Mouse (Mus musculus): Measurements from ENCODE around the gene Trp63. TPM values are rescaled to one million over a fixed set of nuclear protein-coding genes. Genes with fewer than 3 reads are reported as not detected.

The Trp63 gene
- polyA plus RNA-seq, 1 experiment from 2014 or later: 0.53 TPM

DNA sequence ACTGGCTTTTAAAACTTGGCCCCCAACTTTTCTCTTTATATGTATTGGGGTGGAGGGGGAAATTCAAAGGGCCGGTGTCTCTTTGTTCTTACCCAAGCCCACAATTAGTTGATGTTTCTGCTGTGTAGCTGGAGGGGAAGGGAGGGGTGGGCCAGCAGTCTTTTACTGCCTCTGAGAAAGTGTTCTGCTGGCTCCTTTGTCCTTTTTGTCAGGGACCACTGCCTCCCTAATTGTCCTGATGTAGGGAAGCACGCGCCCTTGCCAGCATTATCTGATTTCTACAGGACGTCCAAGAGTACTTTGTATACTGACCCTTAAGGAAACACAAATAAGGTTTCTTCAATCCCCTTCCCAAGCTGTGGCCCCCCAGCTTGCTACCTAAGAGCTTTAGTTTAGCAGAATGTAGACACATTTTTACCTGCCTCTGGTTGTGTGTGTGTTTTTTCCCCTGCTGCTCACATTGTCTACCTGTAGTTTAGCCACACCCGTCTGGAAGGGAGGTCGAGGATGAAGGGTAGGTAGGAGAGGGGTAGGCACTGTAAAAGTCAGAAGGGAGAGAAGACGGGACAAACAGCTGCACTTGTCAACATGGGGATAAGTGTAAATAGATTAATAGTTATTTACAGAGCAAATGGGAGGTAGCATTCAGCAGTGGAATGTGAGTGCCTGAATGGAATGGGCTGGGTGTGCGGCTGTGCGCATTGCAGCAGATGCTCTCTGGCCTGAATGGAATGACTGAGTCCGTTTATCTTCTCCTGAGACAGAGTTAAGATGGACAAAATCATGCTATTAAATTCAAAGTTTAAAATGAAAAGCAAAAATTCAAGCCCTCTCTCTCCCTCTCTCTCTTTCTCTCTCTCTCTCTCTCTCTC, 134.4 kb downstream of the Trp63 start:
- Histone ChIP-seq H3K4me1 (ENCODE audit: control insufficient read depth in 2 of 2, insufficient read depth in 2 of 2, low read length in 2 of 2) (no peaks in the 10 kb centered on the region), H3K4me2 (ENCODE audit: low read length) (no peak overlapping the region), H3K4me3 (ENCODE audit: control insufficient read depth in 1 of 2, insufficient read depth in 1 of 2, low read depth in 1 of 2, low read length in 2 of 2) (no peak overlapping the region), H3K36me3 (ENCODE audit: control insufficient read depth, insufficient read depth, low read length) (no peaks in the 10 kb centered on the region), H3K27me3 (ENCODE audit: control insufficient read depth, insufficient read depth, low read length) (no peaks in the 10 kb centered on the region), H3K9ac (ENCODE audit: low read length) (no peak overlapping the region), H3K9me3 (ENCODE audit: control insufficient read depth, low read length) (no peaks in the 10 kb centered on the region), H3K27ac (replicated peaks in 1 of 2; ENCODE audit: control insufficient read depth in 1 of 2, insufficient read depth in 1 of 2, low read depth in 2 of 2, low read length in 2 of 2) (no peak overlapping the region)
- 59% methylated on average over 10 of the region's 10 CpGs for WGBS
- no peak for ATAC-seq (ENCODE audit: insufficient number of reproducible peaks, insufficient read depth, low FRiP score, low read depth)

DNA sequence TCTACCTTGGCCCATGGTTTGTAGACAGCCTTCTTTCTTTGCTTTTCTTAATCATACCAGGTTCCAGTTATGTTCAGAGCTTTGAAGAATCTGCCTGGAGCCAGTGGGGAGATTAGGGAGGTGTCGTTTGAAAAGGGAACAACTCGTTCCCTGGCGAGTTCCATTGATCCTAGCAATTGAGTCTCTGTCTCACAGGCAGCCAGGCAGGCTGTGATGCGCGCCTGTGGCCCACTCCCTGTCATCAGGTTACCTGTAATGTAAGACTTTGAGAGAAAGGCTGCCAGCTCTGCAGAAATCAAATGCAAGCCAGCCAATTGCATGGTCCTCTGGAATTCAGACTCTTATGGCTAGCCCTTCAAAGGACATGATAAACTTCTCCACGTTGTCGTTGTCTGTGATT, 142.5 kb downstream of the Trp63 start:
- Histone ChIP-seq H3K4me1 (ENCODE audit: control insufficient read depth in 2 of 2, insufficient read depth in 2 of 2, low read length in 2 of 2) (0 out of 4 replicates have a peak, but pooled peaks cover 0 to 2% of the 10 kb centered on the region in 2 experiments), H3K36me3 (ENCODE audit: control insufficient read depth, insufficient read depth, low read length) (no peaks in the 10 kb centered on the region), H3K9ac (ENCODE audit: low read length) (no peak overlapping the region), H3K27me3 (ENCODE audit: control insufficient read depth, insufficient read depth, low read length) (no peaks in the 10 kb centered on the region), H3K27ac (replicated peaks in 1 of 2; ENCODE audit: control insufficient read depth in 1 of 2, insufficient read depth in 1 of 2, low read depth in 2 of 2, low read length in 2 of 2) (no peak overlapping the region), H3K9me3 (ENCODE audit: control insufficient read depth, low read length) (no peaks in the 10 kb centered on the region), H3K4me3 (ENCODE audit: control insufficient read depth in 1 of 2, insufficient read depth in 1 of 2, low read depth in 1 of 2, low read length in 2 of 2) (no peak overlapping the region), H3K4me2 (ENCODE audit: low read length) (no peak overlapping the region)
- 39% methylated on average over 7 of the region's 7 CpGs for WGBS
- no peak for ATAC-seq (ENCODE audit: insufficient number of reproducible peaks, insufficient read depth, low FRiP score, low read depth)

DNA sequence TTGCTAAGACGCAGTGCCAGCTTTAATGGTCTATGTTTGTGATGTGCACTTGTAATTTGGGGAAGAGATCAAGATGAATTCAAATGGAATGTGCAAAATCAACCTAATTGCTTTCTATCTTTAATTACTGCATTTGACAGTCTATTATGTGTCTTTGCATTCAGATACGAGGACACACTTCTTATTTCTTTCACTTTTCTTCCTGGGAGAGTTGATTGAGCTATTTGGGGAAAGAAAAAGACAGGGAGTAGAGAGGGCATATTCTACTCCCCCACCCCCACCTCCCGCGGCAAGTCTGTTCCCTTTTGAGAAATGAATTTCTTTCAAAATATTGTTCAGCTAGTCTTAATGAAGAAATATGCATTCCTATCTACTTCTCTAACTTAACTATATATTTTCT, 149.0 kb downstream of the Trp63 start:
- no peaks in the 10 kb centered on the region for H3K9me3 ChIP-seq (ENCODE audit: control insufficient read depth, low read length)
- 87% methylated on average over 4 of the region's 4 CpGs for WGBS
- no peak overlapping the region for H3K4me2 ChIP-seq (ENCODE audit: low read length)
- no peaks in the 10 kb centered on the region for H3K36me3 ChIP-seq (ENCODE audit: control insufficient read depth, insufficient read depth, low read length)
- no peak for ATAC-seq (ENCODE audit: insufficient number of reproducible peaks, insufficient read depth, low FRiP score, low read depth)
- no peak overlapping the region for H3K9ac ChIP-seq (ENCODE audit: low read length)
- H3K27ac ChIP-seq (replicated peaks in 1 of 2; ENCODE audit: control insufficient read depth in 1 of 2, insufficient read depth in 1 of 2, low read depth in 2 of 2, low read length in 2 of 2): no peak overlapping the region
- no peak overlapping the region for H3K4me3 ChIP-seq (ENCODE audit: control insufficient read depth in 1 of 2, insufficient read depth in 1 of 2, low read depth in 1 of 2, low read length in 2 of 2)
- no peaks in the 10 kb centered on the region for H3K27me3 ChIP-seq (ENCODE audit: control insufficient read depth, insufficient read depth, low read length)
- no peaks in the 10 kb centered on the region for H3K4me1 ChIP-seq (ENCODE audit: control insufficient read depth in 2 of 2, insufficient read depth in 2 of 2, low read length in 2 of 2)

DNA sequence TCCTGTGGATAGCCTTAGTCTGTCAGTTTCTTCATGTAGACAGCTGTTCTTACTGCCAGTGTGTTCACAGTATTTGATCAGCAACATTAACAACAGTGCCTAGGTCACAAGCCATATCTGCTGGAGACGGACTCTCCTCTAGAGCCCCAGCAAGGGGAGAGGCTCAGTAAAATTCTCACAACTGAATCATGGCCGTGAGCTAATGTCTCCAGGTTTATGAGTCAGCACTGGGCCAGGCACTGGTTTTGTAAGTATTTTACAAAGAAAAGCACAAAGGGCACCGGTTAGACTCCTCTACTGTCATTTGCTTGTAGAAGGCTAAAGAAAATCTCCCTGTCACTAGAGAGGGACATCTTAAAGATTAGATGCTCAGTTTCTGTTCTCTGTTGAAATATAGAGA, 151.7 kb downstream of the Trp63 start:
- no peak for ATAC-seq (ENCODE audit: insufficient number of reproducible peaks, insufficient read depth, low FRiP score, low read depth)
- no peaks in the 10 kb centered on the region for H3K27me3 ChIP-seq (ENCODE audit: control insufficient read depth, insufficient read depth, low read length)
- H3K9ac ChIP-seq (ENCODE audit: low read length): no peak overlapping the region
- 65% methylated on average over 3 of the region's 3 CpGs for WGBS
- H3K4me3 ChIP-seq (ENCODE audit: control insufficient read depth in 1 of 2, insufficient read depth in 1 of 2, low read depth in 1 of 2, low read length in 2 of 2): no peak overlapping the region
- no peak overlapping the region for H3K27ac ChIP-seq (replicated peaks in 1 of 2; ENCODE audit: control insufficient read depth in 1 of 2, insufficient read depth in 1 of 2, low read depth in 2 of 2, low read length in 2 of 2)
- H3K4me1 ChIP-seq (ENCODE audit: control insufficient read depth in 2 of 2, insufficient read depth in 2 of 2, low read length in 2 of 2): no peaks in the 10 kb centered on the region
- no peaks in the 10 kb centered on the region for H3K9me3 ChIP-seq (ENCODE audit: control insufficient read depth, low read length)
- no peak overlapping the region for H3K4me2 ChIP-seq (ENCODE audit: low read length)
- no peaks in the 10 kb centered on the region for H3K36me3 ChIP-seq (ENCODE audit: control insufficient read depth, insufficient read depth, low read length)

DNA sequence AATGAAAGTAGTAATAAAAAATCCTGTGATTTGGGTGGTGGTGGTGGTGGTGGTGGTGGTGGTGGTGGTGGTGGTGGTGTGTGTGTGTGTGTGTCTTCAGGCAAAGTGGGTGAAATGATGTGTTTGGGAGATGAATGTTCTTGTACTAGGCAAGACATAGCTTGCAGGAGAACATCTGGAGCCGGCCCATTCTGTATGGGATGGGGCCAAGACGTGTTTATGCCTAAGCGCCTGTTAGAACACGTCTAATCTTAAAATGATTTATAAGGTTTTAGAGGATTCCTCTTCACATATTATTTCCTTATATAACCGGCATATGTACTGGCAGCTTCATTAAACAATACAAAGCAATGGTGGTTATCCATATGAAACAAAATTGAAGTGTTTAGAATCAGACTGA, 152.2 kb downstream of the Trp63 start:
- no peak for ATAC-seq (ENCODE audit: insufficient number of reproducible peaks, insufficient read depth, low FRiP score, low read depth)
- Histone ChIP-seq H3K27me3 (ENCODE audit: control insufficient read depth, insufficient read depth, low read length) (no peaks in the 10 kb centered on the region), H3K36me3 (ENCODE audit: control insufficient read depth, insufficient read depth, low read length) (no peaks in the 10 kb centered on the region), H3K9me3 (ENCODE audit: control insufficient read depth, low read length) (no peaks in the 10 kb centered on the region), H3K27ac (replicated peaks in 1 of 2; ENCODE audit: control insufficient read depth in 1 of 2, insufficient read depth in 1 of 2, low read depth in 2 of 2, low read length in 2 of 2) (no peak overlapping the region), H3K4me2 (ENCODE audit: low read length) (no peak overlapping the region), H3K4me1 (ENCODE audit: control insufficient read depth in 2 of 2, insufficient read depth in 2 of 2, low read length in 2 of 2) (no peaks in the 10 kb centered on the region), H3K9ac (ENCODE audit: low read length) (no peak overlapping the region), H3K4me3 (ENCODE audit: control insufficient read depth in 1 of 2, insufficient read depth in 1 of 2, low read depth in 1 of 2, low read length in 2 of 2) (no peak overlapping the region)
- 87% methylated on average over 5 of the region's 5 CpGs for WGBS

DNA sequence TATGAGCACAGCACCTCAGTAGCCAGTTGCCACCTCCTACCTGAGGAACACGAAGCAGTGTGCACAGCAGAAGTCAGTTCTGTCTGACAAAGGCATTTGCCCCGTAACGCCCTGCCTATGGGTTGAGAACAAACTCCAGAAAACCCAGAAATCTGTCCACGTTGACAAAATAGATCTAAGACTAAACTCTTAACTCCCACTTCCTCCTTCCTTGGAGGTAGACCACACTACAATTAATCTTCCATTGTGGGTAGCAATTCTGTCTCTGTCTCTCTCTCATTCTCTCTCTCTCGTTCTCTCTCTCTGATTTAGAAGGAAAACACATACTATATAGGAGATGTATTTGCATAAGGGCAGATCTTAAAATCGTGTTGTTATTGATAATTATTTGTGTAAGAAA, 159.4 kb downstream of the Trp63 start:
- Histone ChIP-seq H3K27me3 (ENCODE audit: control insufficient read depth, insufficient read depth, low read length) (no peaks in the 10 kb centered on the region), H3K4me2 (ENCODE audit: low read length) (no peak overlapping the region), H3K36me3 (ENCODE audit: control insufficient read depth, insufficient read depth, low read length) (no peaks in the 10 kb centered on the region), H3K4me3 (ENCODE audit: control insufficient read depth in 1 of 2, insufficient read depth in 1 of 2, low read depth in 1 of 2, low read length in 2 of 2) (no peak overlapping the region), H3K9me3 (ENCODE audit: control insufficient read depth, low read length) (no peaks in the 10 kb centered on the region), H3K27ac (replicated peaks in 1 of 2; ENCODE audit: control insufficient read depth in 1 of 2, insufficient read depth in 1 of 2, low read depth in 2 of 2, low read length in 2 of 2) (no peak overlapping the region), H3K9ac (ENCODE audit: low read length) (no peak overlapping the region), H3K4me1 (ENCODE audit: control insufficient read depth in 2 of 2, insufficient read depth in 2 of 2, low read length in 2 of 2) (no peaks in the 10 kb centered on the region)
- no peak for ATAC-seq (ENCODE audit: insufficient number of reproducible peaks, insufficient read depth, low FRiP score, low read depth)
- 79% methylated on average over 6 of the region's 6 CpGs for WGBS

DNA sequence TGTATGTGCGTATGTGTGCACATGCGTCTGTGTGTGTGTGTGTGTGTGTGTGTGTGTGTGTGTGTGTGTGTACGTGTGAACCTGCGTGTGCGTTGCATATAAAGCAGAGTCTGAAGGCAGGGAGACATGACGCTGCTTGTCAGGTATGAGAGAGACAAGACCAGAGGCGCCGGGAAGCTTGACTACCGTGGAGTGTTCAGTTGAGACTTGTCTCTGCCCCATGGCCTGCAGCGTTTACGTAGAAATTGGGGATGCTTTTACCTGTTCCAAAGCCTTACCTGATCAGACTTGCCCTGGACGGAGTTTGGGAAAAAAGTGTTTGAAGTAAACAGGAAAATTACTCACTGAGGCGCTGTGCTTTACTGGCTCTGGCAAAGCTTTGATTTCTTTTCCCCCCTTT, 160.1 kb downstream of the Trp63 start:
- 89% methylated on average over 13 of the region's 13 CpGs for WGBS
- no peaks in the 10 kb centered on the region for H3K27me3 ChIP-seq (ENCODE audit: control insufficient read depth, insufficient read depth, low read length)
- no peak overlapping the region for H3K27ac ChIP-seq (replicated peaks in 1 of 2; ENCODE audit: control insufficient read depth in 1 of 2, insufficient read depth in 1 of 2, low read depth in 2 of 2, low read length in 2 of 2)
- no peaks in the 10 kb centered on the region for H3K36me3 ChIP-seq (ENCODE audit: control insufficient read depth, insufficient read depth, low read length)
- no peak overlapping the region for H3K9ac ChIP-seq (ENCODE audit: low read length)
- no peak overlapping the region for H3K4me2 ChIP-seq (ENCODE audit: low read length)
- no peaks in the 10 kb centered on the region for H3K4me1 ChIP-seq (ENCODE audit: control insufficient read depth in 2 of 2, insufficient read depth in 2 of 2, low read length in 2 of 2)
- H3K4me3 ChIP-seq (ENCODE audit: control insufficient read depth in 1 of 2, insufficient read depth in 1 of 2, low read depth in 1 of 2, low read length in 2 of 2): no peak overlapping the region
- no peaks in the 10 kb centered on the region for H3K9me3 ChIP-seq (ENCODE audit: control insufficient read depth, low read length)
- ATAC-seq (ENCODE audit: insufficient number of reproducible peaks, insufficient read depth, low FRiP score, low read depth): no peak

DNA sequence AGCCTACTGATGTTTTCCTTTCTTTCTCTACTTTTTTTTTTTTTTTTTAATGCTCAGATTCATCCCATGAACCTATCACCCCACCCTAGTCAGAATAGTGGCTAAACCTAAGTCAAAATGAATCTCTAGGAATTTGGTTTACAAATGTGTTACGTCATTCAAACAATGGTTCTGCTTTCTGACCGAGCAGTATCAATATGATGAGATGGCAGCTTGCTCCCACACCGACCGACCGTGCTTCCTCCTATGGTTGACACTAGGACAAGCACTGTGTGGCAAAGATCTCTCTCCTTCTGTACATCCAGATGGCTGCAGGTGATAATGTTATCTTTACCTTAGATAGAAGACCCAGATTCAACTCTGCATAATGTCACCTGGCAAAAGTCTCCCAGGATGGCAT, 163.0 kb downstream of the Trp63 start:
- no peaks in the 10 kb centered on the region for H3K36me3 ChIP-seq (ENCODE audit: control insufficient read depth, insufficient read depth, low read length)
- no peak overlapping the region for H3K4me3 ChIP-seq (ENCODE audit: control insufficient read depth in 1 of 2, insufficient read depth in 1 of 2, low read depth in 1 of 2, low read length in 2 of 2)
- H3K4me1 ChIP-seq (ENCODE audit: control insufficient read depth in 2 of 2, insufficient read depth in 2 of 2, low read length in 2 of 2): no peaks in the 10 kb centered on the region
- no peaks in the 10 kb centered on the region for H3K27me3 ChIP-seq (ENCODE audit: control insufficient read depth, insufficient read depth, low read length)
- no peak overlapping the region for H3K9ac ChIP-seq (ENCODE audit: low read length)
- no peak for ATAC-seq (ENCODE audit: insufficient number of reproducible peaks, insufficient read depth, low FRiP score, low read depth)
- H3K4me2 ChIP-seq (ENCODE audit: low read length): no peak overlapping the region
- no peaks in the 10 kb centered on the region for H3K9me3 ChIP-seq (ENCODE audit: control insufficient read depth, low read length)
- no peak overlapping the region for H3K27ac ChIP-seq (replicated peaks in 1 of 2; ENCODE audit: control insufficient read depth in 1 of 2, insufficient read depth in 1 of 2, low read depth in 2 of 2, low read length in 2 of 2)
- WGBS: 84% methylated on average over 5 of the region's 5 CpGs
